Mouse (Mus musculus): ENCODE data around the gene Tmem176b. TPM values are rescaled to one million over a fixed set of nuclear protein-coding genes. Genes with fewer than 3 reads are reported as not detected.
"Not testable (repeated sequence)": the region's sequence is repeated elsewhere in the genome, so short reads cannot be mapped to it uniquely, and the experiment has no call there.

The Tmem176b gene
- polyA plus RNA-seq, 2 experiments, result 107 to 152 TPM

- DNase-seq (ENCODE audit: low read depth in 3 of 3, low spot score in 3 of 3), result no peak
- no peak overlapping the region for H3K9ac ChIP-seq (replicated peaks)
- no peak overlapping the region for H3K4me3 ChIP-seq (ENCODE audit: insufficient read depth in 1 of 2, low read depth in 2 of 2, low read length in 2 of 2)
- no peaks in the 10 kb centered on the region for H3K9me3 ChIP-seq (ENCODE audit: control insufficient read depth, low read length)
- no peak for ATAC-seq (ENCODE audit: insufficient read depth)
- no peak overlapping the region for H3K4me2 ChIP-seq (ENCODE audit: low read depth)
- H3K27me3 ChIP-seq (ENCODE audit: control insufficient read depth, insufficient read depth, low read length), result no peaks in the 10 kb centered on the region
- H3K36me3 ChIP-seq (replicated peaks; ENCODE audit: control insufficient read depth, insufficient read depth, low read depth), result no peaks in the 10 kb centered on the region
- TF ChIP-seq EP300 (IDR thresholded peaks at IDR 0.05; ENCODE audit: low read depth), result no peak
- TF ChIP-seq CTCF (IDR thresholded peaks at IDR 0.05; ENCODE audit: low read depth), result no peak
- WGBS (ENCODE audit: insufficient replicate concordance), result 14% methylated on average over 1 of the region's 1 CpGs
- H3K4me1 ChIP-seq (replicated peaks; ENCODE audit: control insufficient read depth in 2 of 2, insufficient read depth in 2 of 2, low read length in 1 of 2), result peaks cover 0 to 14% of the 10 kb centered on the region in 2 experiments; a peak in 2 of 4 replicates
- no peak overlapping the region for H3K27ac ChIP-seq
These were observed 11.1 kb downstream of the Tmem176b start for GRCm38 (mm10) chr6:48830241-48830640.

DNA sequence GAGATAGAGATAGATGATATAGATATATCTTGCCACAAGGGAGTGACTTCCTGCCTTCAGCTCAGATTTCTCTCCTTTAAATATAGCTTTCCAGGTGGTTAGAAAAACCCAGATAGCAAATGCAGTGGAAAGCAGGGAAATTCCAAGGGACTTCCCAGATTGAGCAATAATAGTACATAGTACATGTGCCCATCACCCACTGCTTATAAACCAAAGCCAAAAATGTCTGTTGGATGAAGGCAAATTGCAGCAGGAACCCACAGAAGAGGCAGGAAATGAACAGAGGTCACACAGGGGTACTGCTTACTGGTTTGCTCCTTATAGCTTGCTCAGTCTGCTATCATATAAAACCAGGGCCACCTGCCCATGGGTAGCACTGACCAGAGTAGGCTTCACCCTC, 11.6 kb downstream of the Tmem176b start:
- Histone ChIP-seq H3K27me3 (ENCODE audit: control insufficient read depth, insufficient read depth, low read length) (no peaks in the 10 kb centered on the region), H3K4me2 (ENCODE audit: low read depth) (no peak overlapping the region), H3K27ac (no peak overlapping the region), H3K4me3 (ENCODE audit: insufficient read depth in 1 of 2, low read depth in 2 of 2, low read length in 2 of 2) (no peak overlapping the region), H3K9ac (replicated peaks) (no peak overlapping the region), H3K9me3 (ENCODE audit: control insufficient read depth, low read length) (no peaks in the 10 kb centered on the region), H3K4me1 (replicated peaks; ENCODE audit: control insufficient read depth in 2 of 2, insufficient read depth in 2 of 2, low read length in 1 of 2) (peaks cover 0 to 15% of the 10 kb centered on the region in 2 experiments; a peak in 2 of 4 replicates), H3K36me3 (replicated peaks; ENCODE audit: control insufficient read depth, insufficient read depth, low read depth) (no peaks in the 10 kb centered on the region)
- ATAC-seq (ENCODE audit: insufficient read depth) (no peak; the same call in 1 of the 2 replicates), DNase-seq (ENCODE audit: low read depth in 3 of 3, low spot score in 3 of 3) (no peak)
- TF ChIP-seq EP300 (IDR thresholded peaks at IDR 0.05; ENCODE audit: low read depth) (no peak), CTCF (IDR thresholded peaks at IDR 0.05; ENCODE audit: low read depth) (no peak)

GRCm38 (mm10) chr6:48828976-48829375, 12.3 kb downstream of the Tmem176b start:
- no peak overlapping the region for H3K4me3 ChIP-seq (ENCODE audit: insufficient read depth in 1 of 2, low read depth in 2 of 2, low read length in 2 of 2)
- no peak overlapping the region for H3K4me2 ChIP-seq (ENCODE audit: low read depth)
- H3K27me3 ChIP-seq (ENCODE audit: control insufficient read depth, insufficient read depth, low read length), result no peaks in the 10 kb centered on the region
- no peak for TF ChIP-seq EP300 (IDR thresholded peaks at IDR 0.05; ENCODE audit: low read depth)
- TF ChIP-seq CTCF (IDR thresholded peaks at IDR 0.05; ENCODE audit: low read depth), result no peak
- H3K4me1 ChIP-seq (replicated peaks; ENCODE audit: control insufficient read depth in 2 of 2, insufficient read depth in 2 of 2, low read length in 1 of 2), result peaks cover 0 to 18% of the 10 kb centered on the region in 2 experiments; a peak in 2 of 4 replicates
- no peaks in the 10 kb centered on the region for H3K36me3 ChIP-seq (replicated peaks; ENCODE audit: control insufficient read depth, insufficient read depth, low read depth)
- no peak overlapping the region for H3K9ac ChIP-seq (replicated peaks)
- WGBS (ENCODE audit: insufficient replicate concordance), result 70% methylated on average over 1 of the region's 1 CpGs
- DNase-seq (ENCODE audit: low read depth in 3 of 3, low spot score in 3 of 3), result no peak
- no peaks in the 10 kb centered on the region for H3K9me3 ChIP-seq (ENCODE audit: control insufficient read depth, low read length)
- ATAC-seq (ENCODE audit: insufficient read depth), result no peak
- H3K27ac ChIP-seq, result no peak overlapping the region

GRCm38 (mm10) chr6:48825016-48825415, 16.3 kb downstream of the Tmem176b start:
- no peaks in the 10 kb centered on the region for H3K36me3 ChIP-seq (replicated peaks; ENCODE audit: control insufficient read depth, insufficient read depth, low read depth)
- no peak overlapping the region for H3K27ac ChIP-seq

DNA sequence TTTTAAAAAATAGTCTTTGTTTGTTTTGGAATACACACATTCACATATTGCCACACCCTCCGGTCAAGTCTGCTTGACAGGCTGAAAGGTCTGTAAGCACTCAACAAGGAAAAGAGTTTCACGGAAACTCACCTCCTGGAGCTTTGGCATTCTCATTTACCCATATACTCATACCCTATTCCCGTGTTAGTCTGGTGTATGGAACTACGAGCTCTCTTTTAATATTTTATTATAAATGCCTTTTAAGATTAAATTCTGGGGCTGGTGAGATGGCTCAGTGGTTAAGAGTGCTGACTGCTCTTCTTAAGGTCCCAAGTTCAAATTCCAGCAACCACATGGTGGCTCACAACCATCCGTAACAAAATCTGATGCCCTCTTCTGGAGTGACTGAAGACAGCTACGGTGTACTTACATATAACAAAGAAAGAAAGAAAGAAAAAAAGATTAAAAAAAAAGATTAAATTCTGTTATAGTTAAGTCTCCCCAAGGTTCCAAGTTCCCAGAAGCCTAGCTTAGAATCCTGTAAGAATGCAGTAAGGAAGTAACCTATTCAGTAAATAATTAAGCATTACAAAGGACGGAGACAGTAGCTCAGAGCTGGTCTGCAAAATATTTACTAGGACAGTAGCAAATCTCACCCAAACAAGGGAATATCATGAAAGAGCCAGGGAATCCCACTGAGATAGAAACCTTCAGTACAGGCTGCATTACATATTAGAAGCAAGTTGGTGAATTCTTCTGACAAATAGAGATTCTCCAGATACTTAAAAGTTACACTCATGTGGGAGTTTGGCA, 19.1 kb downstream of the Tmem176b start:
- WGBS (ENCODE audit: insufficient replicate concordance), result 57% methylated on average over 7 of the region's 7 CpGs
- not testable (repeated sequence) for DNase-seq (ENCODE audit: low read depth in 3 of 3, low spot score in 3 of 3); H3K36me3 ChIP-seq (replicated peaks; ENCODE audit: control insufficient read depth, insufficient read depth, low read depth); H3K27me3 ChIP-seq (ENCODE audit: control insufficient read depth, insufficient read depth, low read length); ATAC-seq (ENCODE audit: insufficient read depth); H3K9ac ChIP-seq (replicated peaks); H3K4me3 ChIP-seq (ENCODE audit: insufficient read depth in 1 of 2, low read depth in 2 of 2, low read length in 2 of 2); H3K27ac ChIP-seq; H3K9me3 ChIP-seq (ENCODE audit: control insufficient read depth, low read length); H3K4me2 ChIP-seq (ENCODE audit: low read depth)
- peaks cover 0 to 12% of the 10 kb centered on the region in 2 experiments; a peak in 2 of 4 replicates for H3K4me1 ChIP-seq (replicated peaks; ENCODE audit: control insufficient read depth in 2 of 2, insufficient read depth in 2 of 2, low read length in 1 of 2)

More at GRCm38 (mm10) chr6:48825016-48825415, 16.3 kb downstream of the Tmem176b start:
- Histone ChIP-seq H3K4me1 (replicated peaks; ENCODE audit: control insufficient read depth in 2 of 2, insufficient read depth in 2 of 2, low read length in 1 of 2) (peaks cover 0 to 16% of the 10 kb centered on the region in 2 experiments; a peak in 2 of 4 replicates), H3K4me3 (ENCODE audit: insufficient read depth in 1 of 2, low read depth in 2 of 2, low read length in 2 of 2) (no peak overlapping the region), H3K4me2 (ENCODE audit: low read depth) (no peak overlapping the region), H3K27me3 (ENCODE audit: control insufficient read depth, insufficient read depth, low read length) (no peaks in the 10 kb centered on the region), H3K9me3 (ENCODE audit: control insufficient read depth, low read length) (no peaks in the 10 kb centered on the region), H3K9ac (replicated peaks) (no peak overlapping the region)
- no peak for DNase-seq (ENCODE audit: low read depth in 3 of 3, low spot score in 3 of 3)
- TF ChIP-seq CTCF (IDR thresholded peaks at IDR 0.05; ENCODE audit: low read depth), result no peak
- no peak for TF ChIP-seq EP300 (IDR thresholded peaks at IDR 0.05; ENCODE audit: low read depth)
- peak; percentile 63 for ATAC-seq (ENCODE audit: insufficient read depth)
- WGBS (ENCODE audit: insufficient replicate concordance), result 46% methylated on average over 7 of the region's 7 CpGs
